Mouse (Mus musculus) T-helper 2 cell (primary cell): Measurements from ENCODE around the gene Mat1a.

Experiments
- in situ Hi-C: fragments of 300-600 bp; cut with MboI, MseI; formaldehyde crosslinking; loops from one replicate; pipeline ENCODE4 v1.15.1; 2025; ENCODE audit warnings: high pct_unique_total_duplicates

Gene Mat1a

DNA sequence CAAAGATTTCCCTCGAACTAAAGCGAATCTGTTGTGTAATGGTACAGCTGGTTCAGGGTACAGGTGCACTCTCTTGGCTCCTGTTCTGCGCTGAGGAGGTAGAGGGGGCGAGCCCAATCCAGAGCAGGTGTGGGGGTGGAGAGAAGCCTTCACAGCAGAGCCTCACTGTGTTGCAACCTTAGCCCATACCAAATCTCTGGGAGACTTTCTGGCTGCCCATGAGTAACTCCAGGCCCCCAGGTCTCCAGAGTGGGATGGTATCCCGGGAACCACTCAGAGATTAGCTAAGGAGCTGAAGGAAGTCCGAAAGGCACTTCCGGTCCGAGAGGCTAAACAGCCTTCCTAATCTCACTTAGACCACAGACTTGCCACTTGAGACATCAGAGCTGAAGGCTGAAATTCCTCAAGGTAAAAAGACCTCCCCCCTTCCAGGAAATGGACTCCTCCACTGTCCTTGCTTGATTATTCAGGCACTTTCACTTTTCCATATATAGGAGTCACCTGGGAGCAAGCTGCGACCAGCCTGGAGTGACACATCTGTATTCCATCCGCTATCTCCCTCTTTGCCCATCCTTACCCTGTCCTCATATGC, at the start of gene Mat1a:
Mat1a (plus strand) TSS at position 183 of the 592 bp plus-strand sequence.
- in situ Hi-C loops, result no loop called here

- in situ Hi-C loops, result no loop called here
Measured at GRCm38 (mm10) chr14:41065168-41065567, 39.7 kb upstream of the Mat1a start.

DNA sequence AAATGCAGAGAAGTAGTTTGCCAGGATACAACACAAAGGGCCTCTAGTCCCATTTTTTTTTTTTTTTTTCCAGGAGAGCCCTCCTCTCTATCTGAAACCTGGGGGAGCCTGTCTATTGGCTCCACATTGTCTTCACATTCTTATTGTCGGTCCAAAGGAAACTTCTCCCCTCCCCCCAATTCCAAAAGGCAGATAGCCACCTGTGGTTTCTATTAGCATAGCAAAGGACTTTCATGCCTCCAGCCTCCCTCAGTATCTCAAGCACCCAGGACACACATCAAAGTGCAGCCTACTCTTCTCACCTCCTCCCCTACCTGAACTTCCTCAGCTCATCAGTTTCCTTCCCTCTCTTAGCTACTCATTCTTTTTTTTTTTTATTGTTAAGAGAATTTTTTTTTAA, 38.4 kb upstream of the Mat1a start:
- in situ Hi-C loops, result no loop called here

DNA sequence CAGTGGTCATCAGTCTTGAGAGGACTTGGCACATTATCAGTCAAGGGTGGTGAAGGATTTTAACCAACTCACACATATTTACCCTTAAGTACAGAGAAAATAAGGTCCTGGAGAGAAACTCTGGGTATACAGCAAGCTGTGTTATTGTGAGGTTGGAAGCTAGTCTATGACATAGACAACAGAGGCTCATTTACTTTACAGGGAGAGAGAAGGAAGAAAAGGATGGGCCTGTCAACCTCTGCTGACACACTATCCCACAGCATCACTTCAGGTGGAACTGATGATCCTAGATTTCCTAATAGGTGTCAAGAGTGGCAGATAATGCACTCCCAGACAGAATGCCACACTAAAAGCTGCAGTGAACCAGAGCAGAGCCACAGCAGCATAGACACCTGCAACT, 35.7 kb upstream of the Mat1a start, which contains the start of gene Dydc2:
Dydc2 (minus strand) TSS at position 101 of the 400 bp plus-strand sequence.
- in situ Hi-C loops, result no loop called here

DNA sequence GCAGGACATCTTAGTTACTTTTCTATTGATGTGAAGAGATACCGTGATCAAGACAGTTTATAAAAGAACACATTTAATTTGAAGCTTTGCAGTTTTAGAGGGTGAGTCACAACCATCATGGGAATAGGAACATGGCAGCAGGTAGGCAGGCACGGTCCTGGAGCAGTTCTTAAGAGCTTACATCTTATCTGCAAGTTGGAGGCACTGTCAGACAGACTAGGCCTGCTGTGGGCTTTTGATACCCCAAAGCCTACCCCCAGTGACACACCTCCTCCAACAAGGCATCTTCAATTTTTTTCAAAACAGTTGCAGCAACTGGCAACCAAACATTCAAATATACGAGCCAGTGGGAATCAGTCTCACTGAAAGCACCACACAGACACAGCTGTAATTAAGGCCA, 34.5 kb upstream of the Mat1a start:
- in situ Hi-C loops, result no loop called here

DNA sequence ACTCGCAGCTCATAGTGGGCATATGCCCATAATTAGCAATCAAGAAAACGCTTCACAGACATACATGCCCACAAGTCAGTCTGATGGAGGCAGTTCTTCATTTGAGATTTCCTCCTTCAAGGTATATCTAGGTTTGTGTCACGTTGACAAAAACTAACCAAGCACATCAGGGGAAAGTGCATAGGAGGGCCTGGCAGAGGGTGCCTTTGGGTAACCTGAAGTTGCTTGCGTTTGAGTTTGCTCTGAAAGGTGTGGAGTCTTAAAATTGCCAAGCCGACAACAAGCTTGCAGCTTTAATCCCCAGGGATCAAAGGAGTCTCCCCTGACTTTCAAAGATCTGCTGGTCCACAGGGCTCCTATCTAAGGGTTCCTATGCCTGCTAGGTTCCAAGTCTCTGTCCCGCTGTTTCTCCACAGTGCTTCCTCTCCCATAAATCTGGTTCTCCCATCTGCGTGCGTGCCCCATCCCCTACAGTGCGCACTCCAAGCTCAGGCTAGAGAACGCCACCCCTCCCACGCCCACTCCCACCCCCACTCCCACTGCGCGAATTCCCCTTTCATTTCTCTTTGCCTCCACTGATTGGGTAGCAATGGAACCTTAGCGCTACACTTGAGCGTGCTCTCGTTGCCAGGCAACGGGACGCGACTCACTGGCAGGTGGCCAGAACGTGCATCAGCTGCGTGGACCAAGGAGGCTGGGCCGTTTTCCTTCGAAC, 32.4 kb upstream of the Mat1a start, which contains the start of gene Dydc1:
Dydc1 (plus strand) TSS at position 683 of the 715 bp plus-strand sequence.
- in situ Hi-C loops, result no loop called here

DNA sequence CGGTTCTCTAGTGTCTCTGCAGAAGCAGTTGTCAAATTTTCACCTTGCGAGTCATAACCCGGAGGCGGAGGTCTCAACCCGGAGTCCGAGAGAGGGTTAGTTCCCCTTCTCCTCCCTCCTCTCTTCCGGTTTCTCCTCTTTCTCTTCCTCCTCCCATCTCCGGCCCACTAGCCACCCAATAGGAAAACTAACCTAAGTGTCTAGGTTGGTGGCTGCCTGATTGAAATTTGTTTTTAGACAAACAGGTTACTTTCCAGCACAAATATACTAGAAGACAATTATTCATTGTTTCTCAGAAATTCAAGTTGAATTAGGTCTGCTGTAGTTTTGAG, 31.9 kb upstream of the Mat1a start:
- in situ Hi-C loops, result no loop called here

- in situ Hi-C loops, result no loop called here
Measured at GRCm38 (mm10) chr14:41082408-41082807, 22.4 kb upstream of the Mat1a start.

GRCm38 (mm10) chr14:41087509-41087908, 17.3 kb upstream of the Mat1a start:
- in situ Hi-C loops, result no loop called here

DNA sequence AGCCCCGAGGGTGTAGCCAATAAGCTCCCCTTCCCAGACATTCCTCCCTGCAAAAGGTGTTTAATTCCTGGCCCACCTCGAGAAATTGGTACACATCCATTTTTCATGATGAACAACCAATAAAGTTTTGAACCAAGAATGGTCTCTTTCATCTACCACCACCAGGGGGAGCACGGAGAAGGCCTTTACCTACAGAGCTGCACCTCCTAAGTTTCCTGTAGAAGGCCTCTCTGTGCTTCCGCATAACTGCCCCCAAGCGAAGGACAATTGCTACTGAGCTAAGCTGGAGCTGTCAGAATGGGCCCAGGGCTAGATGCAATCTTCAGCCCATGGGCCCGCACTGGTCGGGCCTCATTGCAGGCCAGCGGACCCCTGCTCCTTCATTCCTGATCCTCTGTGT, 14.1 kb upstream of the Mat1a start:
- in situ Hi-C loops, result no loop called here

GRCm38 (mm10) chr14:41094114-41094513, 10.7 kb upstream of the Mat1a start:
- in situ Hi-C loops, result no loop called here

DNA sequence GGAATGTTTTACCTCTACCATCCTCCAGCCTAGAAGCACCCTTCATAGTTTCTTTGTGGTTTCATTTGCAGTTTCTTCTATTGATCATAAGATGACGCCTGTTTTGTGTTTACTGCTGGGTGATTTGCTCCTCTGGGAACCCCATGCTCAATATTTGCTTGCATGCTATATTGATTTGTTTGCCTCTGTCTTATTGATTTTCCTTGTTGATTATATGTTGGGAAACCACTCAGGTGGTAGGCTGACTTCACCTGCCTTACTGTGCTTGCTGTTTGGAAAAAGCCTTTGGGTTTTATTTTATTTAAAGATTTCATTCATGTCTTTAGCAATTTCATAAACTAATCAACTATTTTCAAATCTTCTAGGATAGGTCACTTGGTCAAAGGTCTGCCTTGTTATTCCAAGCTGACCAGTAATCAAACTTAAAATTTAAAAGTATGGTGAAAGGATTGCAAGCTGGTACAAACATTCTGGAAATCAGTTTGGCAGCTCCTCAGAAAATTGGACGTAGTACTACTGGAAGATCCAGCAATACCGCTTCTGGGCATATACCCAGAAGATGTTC, 8.5 kb upstream of the Mat1a start:
- in situ Hi-C loops, result no loop called here

DNA sequence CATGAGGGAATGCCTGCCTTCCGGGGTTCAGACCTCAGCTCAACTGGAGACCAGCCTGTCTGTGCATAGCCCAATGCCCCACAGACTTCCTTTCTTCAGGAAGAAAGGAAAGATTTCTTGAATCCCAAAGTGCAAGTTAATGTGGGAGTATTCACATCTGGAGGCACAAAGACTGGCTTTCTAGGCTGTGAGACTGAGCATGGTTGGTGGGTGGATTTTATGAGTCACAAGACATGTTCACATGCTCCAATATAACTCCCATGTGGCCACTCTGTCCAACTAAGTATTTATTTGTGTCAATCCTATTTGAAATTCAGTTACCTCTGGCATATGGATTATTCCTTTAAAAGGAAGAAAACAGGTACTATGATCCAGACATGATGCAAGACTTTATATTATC, 6.1 kb upstream of the Mat1a start:
- in situ Hi-C loops, result no loop called here

- in situ Hi-C loops, result no loop called here
Measured at GRCm38 (mm10) chr14:41100712-41101111, 4.1 kb upstream of the Mat1a start.

DNA sequence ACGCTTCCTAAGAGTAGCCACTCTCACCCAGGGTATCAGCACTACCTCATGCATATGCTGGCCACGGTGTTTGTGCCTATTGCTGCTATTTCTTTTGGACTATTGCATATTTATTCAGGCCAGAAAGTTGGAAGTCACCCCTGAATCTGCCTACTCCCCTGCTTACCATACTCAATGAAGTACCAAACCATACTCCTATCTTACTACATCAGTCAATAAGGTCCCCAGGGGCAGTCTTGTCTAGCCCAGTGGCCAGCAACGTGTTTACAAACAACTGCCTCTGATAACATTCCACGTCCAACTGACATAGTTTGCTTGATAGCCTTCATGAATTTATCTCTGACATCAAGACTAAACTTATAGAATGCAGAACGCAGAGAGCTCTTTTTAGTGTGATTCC, 3.6 kb upstream of the Mat1a start:
- in situ Hi-C loops, result no loop called here

- in situ Hi-C loops, result no loop called here
Measured at GRCm38 (mm10) chr14:41102269-41102668, 2.6 kb upstream of the Mat1a start.

DNA sequence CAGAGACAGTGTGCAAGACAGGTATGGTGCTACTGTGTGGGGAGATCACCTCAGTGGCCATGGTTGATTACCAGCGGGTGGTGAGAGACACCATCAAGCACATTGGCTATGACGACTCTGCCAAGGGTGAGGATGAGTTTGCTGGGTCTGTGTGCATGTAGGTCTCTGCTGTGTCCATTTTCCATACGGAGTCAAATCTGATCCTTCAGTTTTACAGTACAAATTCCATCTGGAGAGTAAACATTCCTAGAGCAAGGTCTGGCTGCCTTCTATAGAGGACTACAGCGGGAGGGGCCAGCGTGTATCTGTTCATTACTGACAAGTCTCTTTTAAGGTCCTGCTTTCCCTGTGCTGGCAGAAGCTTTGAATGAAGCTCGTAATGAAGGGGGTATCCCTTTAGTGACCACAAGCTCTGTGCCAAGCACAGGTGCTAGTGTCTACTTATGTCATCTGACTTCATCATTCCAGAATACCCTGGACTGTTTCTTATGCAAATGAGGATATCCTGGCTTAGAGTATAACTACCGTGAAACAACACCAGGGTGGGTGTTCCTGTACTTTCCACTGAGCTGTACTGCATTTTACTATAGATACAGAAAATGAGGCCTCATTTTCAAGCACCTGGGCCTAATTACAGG, 6.3 kb downstream of the Mat1a start:
- in situ Hi-C loops, result no loop called here

GRCm38 (mm10) chr14:41112944-41113343, 8.1 kb downstream of the Mat1a start:
- in situ Hi-C loops, result no loop called here

GRCm38 (mm10) chr14:41116271-41116670, 11.4 kb downstream of the Mat1a start:
- in situ Hi-C loops, result no loop called here

DNA sequence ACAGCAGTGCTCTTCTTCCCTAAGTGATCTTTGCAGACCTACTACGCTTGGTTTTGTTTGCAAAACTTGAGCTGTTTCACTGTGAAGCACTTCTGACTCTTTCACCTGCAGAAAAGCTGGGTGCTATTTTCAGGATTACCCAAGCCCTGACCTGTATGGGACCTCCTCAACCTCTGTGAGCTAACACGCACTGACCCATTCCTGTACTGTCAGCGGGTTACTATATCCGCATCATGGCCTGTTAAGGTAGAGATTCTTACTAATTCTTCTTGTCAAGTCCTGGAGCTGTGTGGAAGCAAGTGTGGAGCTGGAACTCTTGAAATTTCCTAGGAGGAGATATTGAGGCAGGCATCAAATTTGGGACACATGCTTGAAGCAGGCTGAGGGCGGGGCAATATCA, 19.8 kb downstream of the Mat1a start:
- in situ Hi-C loops, result no loop called here

GRCm38 (mm10) chr14:41127997-41128396, 23.2 kb downstream of the Mat1a start:
- in situ Hi-C loops, result no loop called here

DNA sequence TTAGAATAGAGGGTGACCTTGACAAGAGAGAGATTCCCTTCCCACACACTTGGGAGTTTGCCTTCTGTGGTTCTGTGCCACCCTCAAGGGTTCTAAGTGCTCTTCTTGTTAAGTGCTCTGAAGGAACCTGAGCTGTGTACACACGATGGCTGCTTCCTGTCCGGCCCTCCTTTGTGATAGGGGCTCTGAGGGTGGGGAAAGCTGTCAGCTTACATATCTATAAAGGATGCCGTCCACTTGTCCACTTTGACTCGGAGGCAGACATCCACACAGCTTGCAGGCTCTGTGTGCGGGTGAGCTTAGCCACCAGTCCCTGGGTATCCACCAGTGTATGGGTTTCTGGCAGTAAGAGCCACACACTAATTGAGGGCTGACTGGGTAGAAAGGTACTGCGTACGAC, 26.7 kb downstream of the Mat1a start, which contains the start of gene Sftpa1:
Sftpa1 (plus strand) TSS at position 243 of the 400 bp plus-strand sequence.
- in situ Hi-C loops, result no loop called here

GRCm38 (mm10) chr14:41137006-41137405, 32.2 kb downstream of the Mat1a start:
- in situ Hi-C loops, result no loop called here
